8 mouse cellular contexts compared by ENCODE assay signal in genomic region chr5:112214419-112214818, GRCm38 (mm10). TPM values are rescaled to one million over a fixed set of nuclear protein-coding genes. Genes with fewer than 3 reads are reported as not detected.
DNase-seq lines count a peak whose midpoint lies in the region; ATAC-seq and TF ChIP-seq lines count a peak whose summit lies in the region.

No protein-coding gene starts in this region.

- H3K36me3 ChIP-seq in liver, embryonic 14.5 days (replicated peaks; ENCODE audit: control insufficient read depth, insufficient read depth, low read depth) = no peaks in the 10 kb centered on the region
- peaks cover 11% of the 10 kb centered on the region for H3K36me3 ChIP-seq in neural tube, embryonic 14.5 days (ENCODE audit: control insufficient read depth, insufficient read depth, low read length)

- H3K4me1 ChIP-seq in liver, embryonic 14.5 days (replicated peaks; ENCODE audit: control insufficient read depth in 2 of 2, insufficient read depth in 2 of 2, low read length in 1 of 2) = peaks cover 0 to 5% of the 10 kb centered on the region in 2 experiments; a peak in 2 of 4 replicates
- peaks cover 20% of the 10 kb centered on the region; the same call in 1 of the 2 replicates for H3K4me1 ChIP-seq in neural tube, embryonic 14.5 days (ENCODE audit: control insufficient read depth, insufficient read depth, low read length)

- H3K27me3 ChIP-seq in liver, embryonic 14.5 days (ENCODE audit: control insufficient read depth, insufficient read depth, low read length) = no peaks in the 10 kb centered on the region
- H3K27me3 ChIP-seq in neural tube, embryonic 14.5 days (ENCODE audit: control insufficient read depth, insufficient read depth, low read length) = no peaks in the 10 kb centered on the region

- no peak overlapping the region for H3K27ac ChIP-seq in liver, embryonic 14.5 days
- peak overlapping the region; percentile 49 for H3K27ac ChIP-seq in neural tube, embryonic 14.5 days (ENCODE audit: low read depth, low read length)

- H3K9ac ChIP-seq in liver, embryonic 14.5 days (replicated peaks) = no peak overlapping the region
- H3K9ac ChIP-seq in neural tube, embryonic 14.5 days (replicated peaks; ENCODE audit: low read depth, low read length) = peak overlapping the region; percentile 39

- TF ChIP-seq EP300 in liver, embryonic 14.5 days (IDR thresholded peaks at IDR 0.05; ENCODE audit: low read depth) = no peak

- H3K4me3 ChIP-seq in liver, embryonic 14.5 days (ENCODE audit: insufficient read depth in 1 of 2, low read depth in 2 of 2, low read length in 2 of 2) = no peak overlapping the region
- H3K4me3 ChIP-seq in neural tube, embryonic 14.5 days (ENCODE audit: low read depth, low read length) = no peak overlapping the region

- DNase-seq in urinary bladder, postnatal 14 days (ENCODE audit: low spot score) = peak; percentile 58
- DNase-seq in urinary bladder, postnatal 4 days (ENCODE audit: low spot score in 2 of 2) = no peak
- DNase-seq in cerebellum, postnatal 25 days = peak; percentile 60 to 79
- DNase-seq in kidney, adult 9 months = peak; percentile 49
- peak in 1 of 3 experiments; percentile 17 for DNase-seq in liver, embryonic 14.5 days (ENCODE audit: low read depth in 3 of 3, low spot score in 3 of 3)
- peak; percentile 58 for DNase-seq in yolk sac, embryonic 10.5 days (ENCODE audit: low spot score)

- ATAC-seq in granulocyte monocyte progenitor cell, adult 5-6 weeks (replicated peaks; ENCODE audit: poor library complexity, severe bottlenecking) = peak; percentile 59
- no peak for ATAC-seq in liver, embryonic 14.5 days (ENCODE audit: insufficient read depth)
- ATAC-seq in neural tube, embryonic 14.5 days (ENCODE audit: low read depth) = peak; percentile 45

- H3K4me2 ChIP-seq in liver, embryonic 14.5 days (ENCODE audit: low read depth) = no peak overlapping the region
- peak overlapping the region; percentile 9; the same call in 1 of the 2 replicates for H3K4me2 ChIP-seq in neural tube, embryonic 14.5 days (ENCODE audit: low read depth, low read length)

- TF ChIP-seq CTCF in liver, embryonic 14.5 days (IDR thresholded peaks at IDR 0.05; ENCODE audit: low read depth) = peak; percentile 79

- 4% methylated on average over 10 of the region's 10 CpGs for WGBS in liver, embryonic 14.5 days (ENCODE audit: insufficient replicate concordance)
- 3% methylated on average over 10 of the region's 10 CpGs for WGBS in neural tube, embryonic 14.5 days

- no peaks in the 10 kb centered on the region for H3K9me3 ChIP-seq in liver, embryonic 14.5 days (ENCODE audit: control insufficient read depth, low read length)
- H3K9me3 ChIP-seq in neural tube, embryonic 14.5 days (ENCODE audit: control insufficient read depth, low read length) = no peaks in the 10 kb centered on the region

RNA-seq across cellular contexts. Expression of gene Cryba4, which starts 37.9 kb away (rescaled TPM):
- total RNA-seq in granulocyte monocyte progenitor cell, adult 5-6 weeks (2014; fragmentation: Nextera tagmentation) = not detected in 2 replicates
- 0.30 TPM in 1 of 2 replicates, not detected in the other for total RNA-seq in granulocyte monocyte progenitor cell, adult 5-6 weeks (2017)
- 0.39 and 0.63 TPM in 2 replicates for polyA plus RNA-seq in liver, embryonic 14.5 days (2012; rRNA removed)
- 0.59 and 0.95 TPM in 2 replicates for polyA plus RNA-seq in liver, embryonic 14.5 days (2014; fragmentation: Nextera tagmentation; extraction: Ambion mirVana)
- 0.79 and 2.7 TPM in 2 replicates for polyA plus RNA-seq in neural tube, embryonic 14.5 days (2014; fragmentation: Nextera tagmentation; extraction: Ambion mirVana)

RNA-seq across cellular contexts. Expression of gene Crybb1, which starts 41.2 kb away (rescaled TPM):
- total RNA-seq in granulocyte monocyte progenitor cell, adult 5-6 weeks (2014; fragmentation: Nextera tagmentation) = not detected in 2 replicates
- total RNA-seq in granulocyte monocyte progenitor cell, adult 5-6 weeks (2017) = not detected in 2 replicates
- not detected in 2 replicates for polyA plus RNA-seq in liver, embryonic 14.5 days (2012; rRNA removed)
- 0.24 TPM in 1 of 2 replicates, not detected in the other for polyA plus RNA-seq in liver, embryonic 14.5 days (2014; fragmentation: Nextera tagmentation; extraction: Ambion mirVana)
- polyA plus RNA-seq in neural tube, embryonic 14.5 days (2014; fragmentation: Nextera tagmentation; extraction: Ambion mirVana) = 3.4 and 4.5 TPM in 2 replicates

Comparison
In these comparisons a context has a peak if more than half of its experiments do, and no peak if none do; other contexts are left out.
1. DNase-seq: peak in urinary bladder, postnatal 14 days (single experiment), cerebellum, postnatal 25 days (2 of 2), kidney, adult 9 months (single experiment) and yolk sac, embryonic 10.5 days (single experiment); none in urinary bladder, postnatal 4 days (0 of 2).